Mouse (Mus musculus) heart, embryonic 11.5 days (tissue): ENCODE measurements at regions not wholly inside any gene's neighbourhood (a gene's known extent, or its start where the extent isn't known, plus 50 kb on each side); places are given as distances from the start of the nearest gene placed in this dataset.

Experiments used
- ATAC-seq: fragments of 200-750 bp; cut with Nextera tagmentation; replicated peaks from 2 replicates; pipeline ENCODE4 v1.8.0; 2017; ENCODE audit warnings: moderate library complexity; ENCODE audit not compliant: insufficient number of reproducible peaks, low FRiP score, low TSS enrichment
- H3K27ac ChIP-seq: fragments of 300-500 bp; sonication (generic); 2 replicates; pipeline ENCODE4 v1.5.1; 2014; ENCODE audit warnings: mild to moderate bottlenecking, low read depth, low read length
- H3K27me3 ChIP-seq: fragments of 300-500 bp; sonication (generic); 2 replicates; pipeline ENCODE4 v1.6.1; 2014; ENCODE audit warnings: mild to moderate bottlenecking, low read length, mixed read lengths; ENCODE audit not compliant: control insufficient read depth, insufficient read depth
- H3K36me3 ChIP-seq: fragments of 300-500 bp; sonication (generic); 2 replicates; pipeline ENCODE4 v1.6.1; 2014; ENCODE audit warnings: mild to moderate bottlenecking, low read length, moderate library complexity, mixed read lengths; ENCODE audit not compliant: control insufficient read depth, insufficient read depth
- H3K4me1 ChIP-seq: fragments of 300-500 bp; sonication (generic); 2 replicates; pipeline ENCODE4 v1.6.1; 2014; ENCODE audit warnings: low read length; ENCODE audit not compliant: control insufficient read depth, insufficient read depth
- H3K4me2 ChIP-seq: fragments of 300-500 bp; sonication (generic); 2 replicates; pipeline ENCODE4 v1.6.1; 2014; ENCODE audit warnings: mild to moderate bottlenecking, moderate library complexity
- H3K4me3 ChIP-seq: fragments of 300-500 bp; sonication (generic); 2 replicates; pipeline ENCODE4 v1.5.1; 2014; ENCODE audit warnings: low read depth, low read length
- H3K9ac ChIP-seq: fragments of 300-500 bp; sonication (generic); 2 replicates; pipeline ENCODE4 v1.6.1; 2014; ENCODE audit warnings: mild to moderate bottlenecking, low read depth, low read length, moderate library complexity
- H3K9me3 ChIP-seq: fragments of 300-500 bp; sonication (generic); replicated peaks from 2 replicates; pipeline ENCODE4 v1.6.1; 2016; ENCODE audit warnings: low read length; ENCODE audit not compliant: control insufficient read depth
- WGBS: fragments of 180-500 bp; shearing (Covaris S2); extraction: QIAGEN DNeasy Blood & Tissue Kit; methylation state at CpG from one replicate; pipeline ENCODE4 v1.1.7; 2014; ENCODE audit not compliant: insufficient replicate concordance; 5-methylcytosine and 5-hydroxymethylcytosine counted together

DNA sequence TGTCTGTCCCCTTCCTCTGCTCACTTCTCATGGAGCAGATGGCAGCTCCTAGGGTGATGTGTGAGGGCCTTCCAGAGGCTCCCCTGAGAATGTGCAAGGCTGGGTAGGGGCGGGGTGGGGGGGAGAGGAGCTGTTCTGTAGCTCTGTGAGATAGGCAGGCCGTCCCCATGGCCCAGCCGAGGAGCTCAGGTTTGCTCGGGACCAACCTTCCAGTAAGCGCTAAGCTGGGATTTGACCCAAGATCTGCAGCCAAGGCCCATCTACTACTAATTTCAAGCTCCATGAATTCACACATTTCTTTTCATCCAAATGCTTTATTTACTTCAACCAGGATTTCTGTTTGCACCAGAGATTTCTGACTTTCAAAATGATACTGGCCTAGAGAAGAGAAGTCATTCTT is 51.4 kb upstream of the Wnt11 start:
- peak overlapping the region; percentile 46 for H3K27ac ChIP-seq
- no peak for ATAC-seq
- H3K36me3 ChIP-seq, result no peaks in the 10 kb centered on the region
- H3K4me3 ChIP-seq, result no peak overlapping the region
- peaks cover 15% of the 10 kb centered on the region for H3K4me1 ChIP-seq
- no peak overlapping the region; the same call in 1 of the 2 replicates for H3K4me2 ChIP-seq
- H3K9me3 ChIP-seq, result no peaks in the 10 kb centered on the region
- 57% methylated on average over 5 of the region's 5 CpGs for WGBS
- no peaks in the 10 kb centered on the region for H3K27me3 ChIP-seq
- no peak overlapping the region for H3K9ac ChIP-seq

DNA sequence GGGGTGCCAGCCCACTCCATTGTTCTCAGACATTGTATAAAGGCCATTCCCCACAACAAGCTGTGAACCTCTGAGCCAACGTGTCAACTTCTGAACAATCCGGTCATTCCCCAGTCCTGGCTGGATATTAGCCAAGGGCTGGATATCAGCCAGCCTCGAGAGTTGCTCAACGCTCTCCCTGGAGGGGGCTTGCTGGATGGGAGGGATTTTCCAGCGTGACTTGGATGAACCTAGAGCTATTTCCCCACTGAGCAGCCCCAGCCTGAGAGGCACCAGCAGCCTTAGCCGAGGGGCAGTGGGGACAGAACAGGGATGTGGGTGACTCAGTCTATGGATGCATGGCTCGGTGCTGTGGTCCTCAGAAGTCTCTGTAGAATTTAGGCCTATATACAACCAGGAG is 51.0 kb upstream of the Wnt11 start:
- H3K4me3 ChIP-seq, result no peak overlapping the region
- peak; percentile 58; the same call in 1 of the 2 replicates for ATAC-seq
- WGBS, result 19% methylated on average over 7 of the region's 7 CpGs
- H3K27ac ChIP-seq, result peak overlapping the region; percentile 74
- H3K36me3 ChIP-seq, result no peaks in the 10 kb centered on the region
- no peaks in the 10 kb centered on the region for H3K27me3 ChIP-seq
- no peaks in the 10 kb centered on the region for H3K9me3 ChIP-seq
- H3K4me2 ChIP-seq, result peak overlapping the region; percentile 22; the same call in 1 of the 2 replicates
- 0 out of 2 replicates have a peak overlapping the region, but pooled peaks have one; percentile 30 for H3K9ac ChIP-seq
- peaks cover 19% of the 10 kb centered on the region for H3K4me1 ChIP-seq

DNA sequence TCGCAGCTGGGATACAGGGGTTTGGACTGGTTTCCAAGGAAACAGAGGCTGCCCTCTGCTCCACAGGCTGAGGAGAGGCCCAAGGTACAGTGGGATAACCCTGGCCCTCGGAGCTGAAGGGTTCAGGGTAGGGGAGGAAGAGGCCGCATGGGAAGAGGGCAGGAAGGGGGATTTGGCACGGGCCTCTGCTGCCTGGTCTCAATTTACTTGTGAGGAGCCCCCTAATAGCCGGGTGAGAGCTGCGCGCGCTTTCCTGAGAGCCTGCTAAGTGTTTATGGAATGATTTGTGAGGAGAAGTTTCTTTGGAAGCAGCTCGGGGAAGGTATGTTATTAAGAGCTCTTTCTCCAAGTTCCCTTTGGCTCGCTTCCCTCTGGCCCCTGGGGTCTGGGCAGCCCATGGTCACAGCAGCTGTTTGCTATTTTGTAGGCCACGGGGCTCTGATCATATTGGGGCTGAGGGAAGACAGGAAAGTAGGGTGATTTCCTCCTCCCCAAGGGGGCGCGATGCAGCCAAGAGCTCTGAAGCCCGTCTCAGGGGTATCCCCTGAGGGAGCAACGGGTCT is 50.5 kb upstream of the Wnt11 start:
- Histone ChIP-seq H3K9ac (0 out of 2 replicates have a peak overlapping the region, but pooled peaks have one; percentile 30), H3K27ac (peak overlapping the region; percentile 74), H3K4me2 (peak overlapping the region; percentile 22; the same call in 1 of the 2 replicates), H3K27me3 (no peaks in the 10 kb centered on the region), H3K9me3 (no peaks in the 10 kb centered on the region), H3K4me1 (peaks cover 20% of the 10 kb centered on the region), H3K36me3 (no peaks in the 10 kb centered on the region), H3K4me3 (no peak overlapping the region)
- no peak; the same call in 1 of the 2 replicates for ATAC-seq
- 58% methylated on average over 15 of the region's 15 CpGs for WGBS
